Mouse (Mus musculus) left cerebral cortex, adult 6 months (tissue): ENCODE data around the gene Polq. TPM values are rescaled to one million over a fixed set of nuclear protein-coding genes. Genes with fewer than 3 reads are reported as not detected.

ENCODE experiments used
- long read RNA-seq, 2 experiments: library from polyadenylated mRNA; unstranded; transcript quantifications; one replicate each; pipeline ENCODE4 v2.0.0; 2019 to 2020
- polyA plus RNA-seq: library from polyadenylated mRNA; unstranded; fragments of <200 nt; fragmentation: Nextera tagmentation; gene quantifications from 2 replicates; pipeline ENCODE4 v1.2.3, GENCODE M21; 2021

Gene Polq
- polyA plus RNA-seq: 0.09 and 0.17 TPM in 2 replicates
- long read RNA-seq, experiment 1: 0 reads
- long read RNA-seq, experiment 2, partial matches to known transcripts: 1 of 2 reads
- long read RNA-seq, experiment 2, other reads (novel, unspliced or antisense): 1 of 2 reads

DNA sequence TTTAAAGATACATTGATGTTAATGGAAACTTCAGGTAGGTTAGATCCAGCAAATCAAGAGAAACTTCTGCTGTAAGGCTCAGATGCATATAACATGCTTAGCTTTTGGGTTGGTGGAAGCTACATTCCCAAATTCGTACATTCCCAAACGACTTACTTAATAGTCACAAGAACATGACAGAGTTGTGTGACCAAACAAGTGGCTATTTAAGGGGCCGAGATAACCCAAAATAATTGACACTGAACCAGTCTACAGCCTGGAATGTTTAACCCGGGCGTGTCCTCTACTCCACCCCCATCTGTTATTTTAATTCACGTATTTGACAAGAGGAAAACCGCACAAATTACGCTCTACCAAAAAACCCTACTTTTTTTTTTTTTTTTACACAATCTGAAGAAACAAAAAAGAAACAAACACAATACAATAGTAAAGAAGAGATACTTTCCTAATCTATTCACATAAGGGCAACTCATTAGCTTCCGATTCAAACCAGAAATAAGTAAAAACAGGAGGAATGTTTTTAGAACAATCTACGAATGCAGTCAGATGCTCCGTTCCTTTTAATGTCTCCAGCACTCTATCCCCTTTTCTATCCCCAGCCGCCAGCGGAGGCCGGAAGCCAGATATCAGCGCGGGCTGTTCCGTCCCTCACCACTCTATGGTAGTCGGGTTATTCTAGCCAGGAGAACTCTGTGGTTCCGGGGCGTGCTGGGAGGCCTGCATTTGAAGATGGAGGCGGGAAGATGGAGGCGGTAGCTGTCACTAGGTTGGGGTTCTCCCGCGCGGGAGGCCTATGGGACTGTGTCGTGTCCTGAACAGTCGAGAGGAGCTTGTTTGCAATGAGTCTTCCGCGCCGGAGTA lies at the start of gene Polq:
Polq (plus strand) TSS at position 726 of the 861 bp plus-strand sequence.

DNA sequence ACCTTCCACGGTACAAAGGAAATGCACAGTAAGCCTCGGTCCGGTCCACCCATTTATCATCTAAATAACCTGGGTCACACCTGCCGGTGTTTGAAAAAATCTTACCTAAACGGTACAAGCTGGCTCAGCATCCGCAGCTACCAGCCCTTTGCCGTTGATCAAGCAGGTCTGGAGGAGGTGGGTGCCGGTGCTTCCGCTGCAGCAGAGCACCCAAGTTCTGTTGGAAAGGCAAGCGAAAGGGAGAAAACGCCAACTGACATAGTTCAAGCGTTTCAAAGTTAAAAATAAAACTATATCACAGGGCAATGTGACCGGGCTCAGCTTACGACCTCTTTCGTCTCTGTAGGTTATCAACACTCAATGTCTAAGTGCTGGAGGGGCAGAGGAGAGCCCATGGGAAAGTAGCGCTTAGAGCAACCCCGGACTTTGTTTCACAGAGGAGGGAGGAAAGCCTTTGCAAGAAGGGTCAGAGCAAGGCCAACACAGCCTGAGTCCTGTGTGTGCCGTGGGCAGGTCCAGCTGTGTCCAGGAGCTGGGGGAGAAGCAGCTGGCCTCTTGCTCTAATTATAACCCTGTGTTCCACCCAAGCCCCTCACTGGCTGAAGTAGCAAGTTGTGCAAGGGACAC lies 21.5 kb upstream of the Polq start, which contains the start of gene Fbxo40:
Fbxo40 (minus strand) TSS at position 469 of the 627 bp plus-strand sequence.

Other genes with a start within 250 kb of the Polq start
- 23.8 and 30.6 TPM in 2 replicates for gene Slc15a2, start 226.8 kb upstream of the Polq start, polyA plus RNA-seq
- 55.2 and 73.5 TPM in 2 replicates for gene Iqcb1, start 183.4 kb upstream of the Polq start, polyA plus RNA-seq
- 1.2 and 1.5 TPM in 2 replicates for gene Eaf2, start 136.8 kb upstream of the Polq start, polyA plus RNA-seq
- gene Golgb1, start 136.6 kb upstream of the Polq start, polyA plus RNA-seq: 116 and 133 TPM in 2 replicates
- 2.5 and 3.2 TPM in 2 replicates for gene Hcls1, start 76.8 kb upstream of the Polq start, polyA plus RNA-seq
- not detected in 2 replicates for gene Fbxo40, start 21.3 kb upstream of the Polq start, polyA plus RNA-seq